Mouse (Mus musculus) mouse embryonic stem cell (cell line): ENCODE measurements around the gene Ucp3.
"Not testable (repeated sequence)": the region's sequence is repeated elsewhere in the genome, so short reads cannot be mapped to it uniquely, and the experiment has no call there.

Experiments
- in situ Hi-C, 2 experiments: fragments of 300-500 bp; cut with MboI; formaldehyde crosslinking; loops; 1 replicate in 1 of 2; 3 replicates in 1 of 2; pipeline ENCODE4 v1.14.3; 2019 to 2020; ENCODE audit warnings: low sequenced_read_pairs in 2 of 2, low pct_unique_long_range_greater_than_20kb in 1 of 2, mixed read lengths in 1 of 2; ENCODE audit not compliant: unreplicated experiment in 1 of 2

Gene Ucp3

DNA sequence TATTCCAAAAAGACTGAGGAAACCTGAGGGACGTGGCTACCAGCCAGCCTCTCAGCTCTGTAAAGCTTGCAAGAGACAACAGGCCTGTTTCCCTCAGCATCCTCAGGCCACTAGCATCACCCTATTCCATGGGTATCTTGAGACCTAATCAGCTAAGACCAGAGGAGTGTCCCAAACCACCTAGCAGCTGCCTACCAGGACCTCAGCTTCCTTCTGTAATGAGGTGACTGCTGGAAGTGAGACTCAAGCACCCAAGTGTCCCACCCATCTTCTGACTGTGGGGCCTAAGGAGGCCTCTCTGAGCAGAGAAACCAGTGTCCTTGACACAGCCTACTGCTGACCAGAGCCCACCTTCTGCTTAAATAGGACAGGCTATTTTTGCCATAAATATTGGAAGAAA, 3.3 kb upstream of the Ucp3 start:
- in situ Hi-C loops: no loop called here

DNA sequence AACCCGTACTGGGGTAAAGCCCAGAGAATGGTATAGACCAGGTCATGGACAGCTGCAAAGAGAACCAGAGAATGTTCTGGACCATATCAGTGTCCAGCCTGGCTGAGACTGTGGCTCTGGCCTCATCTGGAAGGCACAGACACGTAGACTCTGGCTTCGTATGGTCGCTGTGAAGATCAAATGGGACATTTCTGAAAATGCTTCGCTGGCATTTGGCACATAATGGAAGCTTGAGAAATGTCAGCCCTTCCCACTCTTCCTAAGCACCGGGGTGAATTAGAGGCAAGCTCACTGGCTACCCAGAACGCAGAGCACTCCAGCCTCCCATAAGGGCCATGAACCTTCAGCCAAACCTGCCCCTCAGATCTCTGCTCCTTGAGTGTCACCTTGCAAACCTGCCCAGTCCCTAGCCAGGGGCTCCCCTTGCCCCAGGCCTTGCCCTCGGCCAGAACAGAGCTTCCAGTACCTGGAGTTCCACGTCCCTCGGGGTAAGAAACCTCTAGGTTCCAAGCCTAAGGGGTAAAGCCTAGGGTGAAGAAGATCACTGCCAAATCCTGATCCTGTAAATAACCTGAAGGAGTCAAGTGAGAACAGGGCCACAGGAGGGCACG, 1.9 kb upstream of the Ucp3 start:
- in situ Hi-C loops: no loop called here

DNA sequence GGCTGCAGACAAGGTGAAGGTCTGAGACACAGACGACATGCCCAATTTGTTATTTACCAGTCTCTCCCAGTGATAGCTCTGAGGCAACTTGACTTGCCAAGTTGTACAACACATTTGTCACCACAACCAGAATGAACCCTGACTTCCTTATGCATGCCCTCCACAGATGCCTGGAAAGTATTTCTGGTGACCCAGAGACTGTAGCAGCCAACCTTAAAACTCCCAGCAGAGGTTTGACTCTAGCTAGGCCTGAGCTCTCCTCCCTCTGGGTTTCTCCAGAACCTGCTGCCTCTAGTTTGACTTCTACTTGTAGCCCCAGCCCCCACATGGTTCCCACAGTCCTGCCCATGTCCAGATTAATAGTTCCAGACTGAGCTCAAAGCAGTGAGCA, 1.4 kb upstream of the Ucp3 start:
- in situ Hi-C loops: no loop called here

DNA sequence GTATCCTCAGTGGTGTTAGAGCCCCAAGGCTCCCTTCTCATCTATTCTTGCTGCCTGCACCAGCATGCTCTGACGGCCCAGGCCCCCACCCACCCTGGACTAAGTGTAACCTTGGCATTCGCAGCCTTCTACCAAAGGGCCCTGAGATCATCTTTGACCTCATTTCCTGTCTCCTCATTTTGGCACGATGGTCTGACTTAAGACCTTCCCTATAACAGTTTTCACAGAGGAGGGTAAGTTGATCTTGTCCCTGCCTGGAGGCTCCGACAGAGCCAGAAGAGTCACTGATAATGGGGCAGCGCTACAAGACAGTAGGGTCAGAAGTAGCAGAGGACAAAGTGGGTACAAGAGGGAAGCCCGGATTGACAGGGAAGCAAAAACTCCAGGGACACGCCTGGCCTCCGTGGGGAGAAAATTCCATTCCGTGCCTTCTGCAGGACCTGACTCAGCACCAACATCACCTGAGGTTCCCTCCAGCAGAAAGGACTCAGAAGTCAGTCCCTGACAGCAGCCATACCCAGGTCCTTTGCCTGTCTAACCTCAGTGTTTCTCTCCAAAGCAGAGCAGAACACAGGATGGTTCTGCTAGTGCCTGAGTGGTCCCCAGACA, 1.2 kb downstream of the Ucp3 start:
- in situ Hi-C loops: no loop called here

DNA sequence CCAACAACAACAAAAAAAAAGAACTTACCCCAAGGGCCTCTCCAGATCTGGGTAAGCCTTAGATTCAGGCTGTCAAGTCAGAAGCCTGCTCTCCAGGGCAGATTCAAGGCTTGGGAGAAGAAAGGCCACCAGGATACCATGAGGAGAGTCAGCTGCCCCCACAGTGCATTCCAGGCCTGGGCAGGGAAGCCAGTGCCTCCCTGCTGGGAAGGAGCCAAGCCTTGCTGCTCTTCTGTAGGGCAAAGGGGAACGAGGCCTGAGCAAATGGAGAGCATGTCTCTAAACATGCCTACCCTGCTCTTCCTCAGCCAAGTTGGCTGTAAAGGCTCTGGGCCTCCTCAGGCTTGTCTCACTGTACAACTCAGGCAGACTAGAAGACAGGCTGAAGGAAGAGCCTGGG, 1.9 kb downstream of the Ucp3 start:
- in situ Hi-C loops: no loop called here

DNA sequence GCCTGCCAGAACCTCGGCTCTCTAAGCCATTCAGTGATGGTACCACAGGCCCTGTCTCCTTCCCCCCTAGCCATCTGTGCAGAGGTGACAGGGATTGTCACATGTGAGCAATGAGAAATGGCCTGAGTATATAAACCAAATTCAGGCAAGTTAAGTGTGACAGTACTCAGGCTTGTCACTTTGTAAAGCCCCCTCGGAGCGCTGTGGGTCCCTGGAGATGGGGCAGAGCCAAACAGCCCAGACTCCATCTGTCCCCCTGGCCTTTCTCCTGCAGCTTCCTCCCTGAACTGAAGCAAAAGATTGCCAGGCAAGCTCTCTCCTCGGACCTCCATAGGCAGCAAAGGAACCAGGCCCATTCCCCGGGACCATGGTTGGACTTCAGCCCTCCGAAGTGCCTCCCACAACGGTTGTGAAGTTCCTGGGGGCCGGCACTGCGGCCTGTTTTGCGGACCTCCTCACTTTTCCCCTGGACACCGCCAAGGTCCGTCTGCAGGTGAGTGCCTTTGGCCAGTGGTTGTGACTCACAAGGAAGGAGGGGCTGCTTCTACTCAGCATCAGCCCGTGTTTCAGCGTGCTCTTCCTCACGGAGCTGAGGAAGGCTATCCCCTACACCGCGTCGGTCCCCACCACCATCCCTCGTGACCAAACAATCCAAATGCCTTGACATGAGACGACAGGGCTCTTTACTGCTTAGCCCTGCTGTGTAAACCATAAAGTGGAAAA, 6.5 kb downstream of the Ucp3 start:
- in situ Hi-C loops: no loop called here

DNA sequence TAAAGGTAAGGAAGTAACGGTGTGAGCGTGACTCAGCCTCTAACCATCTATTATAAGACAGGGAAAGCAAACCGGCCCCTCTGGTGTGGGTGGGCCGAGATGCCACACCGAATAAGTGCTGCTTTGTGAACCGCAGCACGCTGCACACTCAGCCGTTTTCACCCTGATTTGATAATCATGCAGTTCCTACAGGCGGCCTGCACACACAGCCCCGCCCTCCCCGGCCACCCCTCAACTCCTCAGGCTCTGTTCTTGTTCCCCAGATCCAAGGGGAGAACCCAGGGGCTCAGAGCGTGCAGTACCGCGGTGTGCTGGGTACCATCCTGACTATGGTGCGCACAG, 7.0 kb downstream of the Ucp3 start:
- in situ Hi-C loops: no loop called here

DNA sequence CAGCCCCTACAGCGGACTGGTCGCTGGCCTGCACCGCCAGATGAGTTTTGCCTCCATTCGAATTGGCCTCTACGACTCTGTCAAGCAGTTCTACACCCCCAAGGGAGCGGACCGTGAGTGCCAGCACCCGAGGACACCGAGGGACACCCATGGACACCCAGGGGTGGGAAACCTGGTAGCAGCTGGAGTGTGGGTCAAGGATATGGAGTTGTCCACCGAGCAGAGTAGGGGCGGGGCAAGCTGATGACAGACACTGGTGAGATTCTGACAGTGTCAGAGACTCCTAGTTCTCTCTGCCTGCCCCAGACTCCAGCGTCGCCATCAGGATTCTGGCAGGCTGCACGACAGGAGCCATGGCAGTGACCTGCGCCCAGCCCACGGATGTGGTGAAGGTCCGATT, 7.4 kb downstream of the Ucp3 start:
- in situ Hi-C loops: no loop called here

DNA sequence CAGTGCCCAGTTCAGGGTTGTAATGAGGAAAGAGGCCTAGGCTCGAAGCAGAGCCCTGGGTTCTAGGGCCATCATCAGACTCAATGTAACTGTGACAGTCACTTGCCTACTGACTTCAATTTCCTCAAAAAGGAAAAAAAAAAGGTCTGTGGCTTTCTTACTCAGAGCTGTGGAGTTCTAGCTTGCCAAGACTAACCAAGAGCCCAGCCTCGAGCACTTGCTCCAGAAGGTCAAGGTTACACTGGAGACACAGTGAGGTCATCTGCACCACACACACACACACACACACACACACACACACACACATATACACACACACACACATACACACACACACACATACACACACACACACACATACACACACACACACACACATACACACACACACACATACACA, 9.3 kb downstream of the Ucp3 start:
- in situ Hi-C loops: not testable (repeated sequence)

DNA sequence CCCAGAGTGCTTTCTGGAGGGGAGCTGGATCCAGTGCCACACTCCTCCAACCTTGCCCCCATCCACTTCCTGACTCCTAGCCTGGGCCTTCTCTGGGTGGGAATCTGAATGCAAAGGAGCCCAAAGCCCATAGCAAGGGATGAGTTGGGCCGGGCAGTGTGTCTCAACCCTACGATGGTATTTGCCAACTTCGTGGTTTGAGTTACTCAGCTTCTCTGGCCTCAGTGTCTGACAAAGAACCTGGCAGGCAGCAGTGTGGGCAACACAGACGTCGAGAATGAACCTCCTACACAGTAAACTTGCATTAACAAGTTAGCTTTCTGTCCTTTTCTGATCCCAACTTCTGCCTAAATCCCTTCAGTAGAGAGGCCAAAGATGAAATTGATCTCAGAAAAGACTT, 11.7 kb downstream of the Ucp3 start:
- in situ Hi-C loops: no loop called here

DNA sequence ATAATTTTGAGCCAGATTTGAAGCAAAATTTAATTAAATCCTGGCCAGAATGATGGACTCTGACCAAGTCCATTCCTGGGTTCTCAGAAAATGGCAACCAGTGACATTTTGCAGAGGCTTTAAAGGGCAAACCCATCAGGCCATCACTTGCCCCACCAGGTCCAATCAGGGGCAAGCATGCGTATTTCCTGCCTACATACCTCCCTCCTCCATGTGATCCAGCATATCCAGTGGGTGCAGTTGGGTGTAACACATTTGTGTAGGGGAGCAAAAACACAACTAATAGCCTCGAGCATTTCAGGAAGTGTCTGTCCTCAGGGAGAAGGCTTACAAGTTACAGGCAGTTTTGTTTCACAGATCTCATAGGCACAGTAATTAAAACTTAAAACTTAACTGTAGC, 14.5 kb downstream of the Ucp3 start:
- in situ Hi-C loops: no loop called here

DNA sequence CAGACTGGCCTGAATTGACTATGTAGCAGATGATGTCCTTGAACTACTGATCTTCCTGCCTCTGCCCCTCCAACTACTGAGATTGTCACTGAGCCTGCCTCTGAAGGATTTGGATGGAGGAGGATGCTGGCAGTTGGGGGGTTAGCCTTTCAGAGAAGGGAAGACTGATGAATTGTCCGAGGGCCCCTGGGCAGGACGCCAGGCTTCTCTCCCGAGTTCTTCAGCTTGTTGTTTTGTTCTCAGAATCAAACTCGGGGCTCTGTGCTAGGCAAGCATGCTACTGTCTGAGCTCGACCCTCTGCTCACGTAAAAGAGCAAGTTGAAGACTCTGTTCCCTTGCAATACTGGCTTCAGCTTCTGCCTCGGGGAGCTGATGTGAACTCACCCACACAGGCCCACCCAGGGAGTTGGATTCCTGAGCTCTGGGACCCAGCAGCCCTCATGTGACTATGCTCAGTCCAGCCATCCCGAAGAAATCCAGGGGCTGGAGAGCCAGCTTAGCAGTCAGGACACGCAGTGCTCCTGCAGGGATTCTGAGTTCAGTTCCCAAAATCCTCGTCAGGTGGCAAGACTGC, 15.8 kb downstream of the Ucp3 start:
- in situ Hi-C loops: no loop called here

DNA sequence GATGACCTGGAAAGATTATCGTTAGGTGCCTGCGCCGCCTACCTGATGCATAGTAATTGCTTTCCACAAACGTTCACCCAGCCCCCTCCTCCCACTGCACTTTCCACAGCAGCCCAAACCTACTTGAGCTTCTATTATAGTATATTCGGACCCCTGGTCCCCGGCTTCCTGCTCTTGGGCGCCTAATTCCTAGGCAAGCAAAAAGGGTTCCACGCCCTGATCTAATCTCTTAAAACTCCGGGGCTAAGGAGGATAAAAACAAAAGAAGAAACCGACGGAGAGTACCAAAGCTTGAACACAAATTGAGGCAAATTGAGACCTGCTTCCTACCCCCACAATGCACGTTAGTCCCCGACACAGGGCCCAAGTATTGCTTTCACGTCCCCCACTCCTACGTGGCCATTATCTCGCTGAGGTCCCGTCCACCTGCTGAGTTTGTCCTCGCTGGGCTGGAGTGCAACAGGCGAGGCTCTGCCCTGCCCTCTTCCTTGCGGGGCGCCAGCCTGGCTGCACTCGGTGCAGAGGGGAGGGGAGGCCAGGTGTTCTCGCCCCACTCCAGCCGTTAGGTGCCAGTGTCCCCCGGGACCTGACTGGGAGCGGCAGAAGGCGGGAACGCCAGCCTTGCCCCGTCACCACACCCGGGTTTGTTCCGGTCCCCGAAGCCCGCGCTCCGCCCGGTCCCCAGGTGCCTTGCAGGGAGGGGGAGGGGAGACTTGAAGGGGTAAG, 19.8 kb downstream of the Ucp3 start:
- in situ Hi-C loops: no loop called here

DNA sequence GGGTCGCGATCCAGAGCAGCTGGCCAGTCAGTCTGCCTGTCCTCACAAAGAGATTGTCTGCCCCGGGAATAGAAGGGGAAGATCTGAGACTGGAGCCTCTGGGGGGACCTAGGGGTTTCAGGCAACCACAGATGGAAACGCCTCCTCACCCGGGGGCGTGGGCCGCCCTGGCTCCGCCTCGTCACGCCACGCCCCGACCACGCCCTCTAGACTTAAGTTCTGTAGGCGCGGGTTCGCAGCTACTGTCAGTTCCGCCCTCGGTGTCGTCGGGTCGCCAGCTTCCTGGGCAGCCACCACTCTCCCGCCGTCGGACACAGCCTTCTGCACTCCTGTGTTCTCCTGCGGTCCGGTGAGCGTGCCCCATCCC, 20.3 kb downstream of the Ucp3 start, which contains the start of gene Ucp2:
Gene Ucp2 (plus strand): TSS at position 221 of the 367 bp plus-strand sequence.
- in situ Hi-C loops: no loop called here

DNA sequence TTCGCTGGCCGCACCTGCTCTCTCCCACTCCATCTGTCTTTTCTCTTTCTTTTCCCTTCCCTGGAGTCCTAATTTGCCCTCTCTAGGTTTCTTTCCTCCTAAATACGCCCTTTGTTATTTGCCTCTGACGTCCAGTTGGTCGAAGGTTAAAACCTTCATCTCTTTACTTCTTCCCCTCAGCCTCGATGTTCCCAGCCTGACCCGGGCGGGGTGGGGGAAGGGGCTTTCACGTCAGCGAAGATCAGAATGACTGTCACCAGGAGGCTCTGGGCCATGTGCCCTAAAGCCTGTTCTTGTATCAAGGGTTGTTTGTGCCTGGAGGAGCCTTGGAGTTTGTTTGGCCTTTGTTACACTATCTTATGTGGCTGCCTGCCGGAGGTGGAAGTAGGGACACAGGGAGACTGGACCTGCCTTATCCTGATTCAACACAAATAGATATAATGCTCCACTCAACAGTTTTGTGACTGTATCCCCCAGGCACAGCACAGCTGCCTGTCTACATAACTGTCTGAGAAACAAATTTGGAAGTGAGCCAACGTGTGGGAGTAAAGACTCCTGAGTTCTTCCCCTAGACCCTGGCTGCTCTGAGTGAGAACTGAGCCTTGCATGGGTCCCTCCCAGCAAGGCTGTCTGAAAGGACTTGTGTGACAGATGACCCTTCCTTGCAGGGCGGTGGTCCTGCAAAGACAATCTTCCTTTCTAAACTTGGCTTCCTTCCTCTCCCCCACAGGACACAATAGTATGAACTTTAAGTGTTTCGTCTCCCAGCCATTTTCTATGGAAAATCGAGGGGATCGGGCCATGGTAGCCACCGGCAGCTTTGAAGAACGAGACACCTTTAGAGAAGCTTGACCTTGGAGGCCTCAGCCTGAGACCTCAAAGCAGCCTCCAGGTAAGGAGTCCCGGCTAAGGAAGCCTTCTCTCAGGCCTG, 21.0 kb downstream of the Ucp3 start:
- in situ Hi-C loops: no loop called here

DNA sequence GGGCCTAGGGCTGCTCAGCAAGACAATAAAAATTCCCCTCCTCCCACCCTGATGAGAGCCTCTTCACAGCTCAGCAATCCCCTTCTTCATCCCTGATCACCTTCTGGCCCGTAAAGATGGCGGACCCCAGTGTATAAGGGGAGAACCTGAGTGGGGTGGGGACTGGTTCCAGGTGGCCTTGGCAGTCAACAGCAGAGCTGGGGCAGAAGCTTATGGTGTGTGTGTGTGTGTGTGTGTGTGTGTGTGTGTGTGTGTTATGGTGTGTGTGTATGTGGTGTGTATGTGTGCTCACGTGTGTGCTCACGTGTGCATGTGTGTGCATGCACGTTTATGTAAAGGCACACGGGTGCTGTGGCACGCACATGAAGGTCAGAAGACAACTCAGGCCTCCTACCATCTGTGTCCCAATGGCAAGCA, 21.6 kb downstream of the Ucp3 start:
- in situ Hi-C loops: no loop called here

DNA sequence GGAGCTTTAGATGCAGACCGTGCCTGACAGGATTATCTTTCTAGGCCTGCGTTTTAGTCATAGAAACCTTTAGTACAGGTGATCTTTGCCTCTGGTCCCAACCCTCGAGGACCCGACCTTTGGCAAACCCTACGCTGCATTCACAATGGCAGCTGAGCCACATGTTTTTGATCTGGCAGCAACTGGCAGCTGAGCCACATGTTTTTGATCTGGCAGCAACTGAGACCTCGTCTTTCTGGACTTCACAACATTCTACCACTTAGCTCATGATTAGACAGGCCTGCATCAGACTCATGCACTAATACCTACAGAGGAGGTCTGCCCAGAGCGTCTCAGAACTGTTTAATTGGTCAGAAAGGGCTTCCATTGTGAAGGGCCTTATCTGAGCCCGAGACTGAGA, 22.3 kb downstream of the Ucp3 start:
- in situ Hi-C loops: no loop called here

DNA sequence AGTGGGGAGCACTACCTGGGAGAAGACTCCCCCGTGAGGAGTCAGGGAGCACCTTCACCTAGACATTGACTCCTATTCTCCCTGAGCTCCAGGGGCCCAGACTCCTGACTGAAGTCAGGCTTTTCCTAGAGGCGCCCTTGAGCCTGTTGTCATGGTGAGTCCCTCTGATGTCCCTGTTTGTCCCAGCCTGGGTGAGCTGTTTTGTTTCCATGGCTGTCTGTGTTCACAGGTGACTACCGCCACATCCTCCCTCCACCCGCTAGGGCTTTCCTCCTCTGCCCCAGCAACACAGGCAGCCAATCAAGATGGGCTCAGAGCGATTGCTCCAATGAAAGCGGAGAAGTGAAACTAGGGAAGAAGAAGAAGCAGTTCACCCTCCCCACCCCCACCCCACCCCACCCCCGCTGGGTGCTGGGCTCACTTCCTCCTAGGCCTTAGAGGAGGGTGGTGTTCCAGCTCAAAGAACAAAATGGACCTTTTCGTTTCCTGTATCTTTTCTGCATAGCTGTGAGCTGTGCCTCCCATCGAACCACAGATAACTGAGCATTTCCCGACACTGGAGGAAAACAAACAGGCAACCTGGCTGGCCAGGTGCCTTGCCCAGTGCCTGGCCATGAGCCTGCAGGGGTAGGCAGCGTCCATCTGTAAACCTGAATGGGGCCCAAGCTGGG, 22.9 kb downstream of the Ucp3 start:
- in situ Hi-C loops: no loop called here
